Mouse (Mus musculus): Measurements from ENCODE around the gene Unc13d.
"Not testable (repeated sequence)": the region's sequence is repeated elsewhere in the genome, so short reads cannot be mapped to it uniquely, and the experiment has no call there.

The Unc13d gene

DNA sequence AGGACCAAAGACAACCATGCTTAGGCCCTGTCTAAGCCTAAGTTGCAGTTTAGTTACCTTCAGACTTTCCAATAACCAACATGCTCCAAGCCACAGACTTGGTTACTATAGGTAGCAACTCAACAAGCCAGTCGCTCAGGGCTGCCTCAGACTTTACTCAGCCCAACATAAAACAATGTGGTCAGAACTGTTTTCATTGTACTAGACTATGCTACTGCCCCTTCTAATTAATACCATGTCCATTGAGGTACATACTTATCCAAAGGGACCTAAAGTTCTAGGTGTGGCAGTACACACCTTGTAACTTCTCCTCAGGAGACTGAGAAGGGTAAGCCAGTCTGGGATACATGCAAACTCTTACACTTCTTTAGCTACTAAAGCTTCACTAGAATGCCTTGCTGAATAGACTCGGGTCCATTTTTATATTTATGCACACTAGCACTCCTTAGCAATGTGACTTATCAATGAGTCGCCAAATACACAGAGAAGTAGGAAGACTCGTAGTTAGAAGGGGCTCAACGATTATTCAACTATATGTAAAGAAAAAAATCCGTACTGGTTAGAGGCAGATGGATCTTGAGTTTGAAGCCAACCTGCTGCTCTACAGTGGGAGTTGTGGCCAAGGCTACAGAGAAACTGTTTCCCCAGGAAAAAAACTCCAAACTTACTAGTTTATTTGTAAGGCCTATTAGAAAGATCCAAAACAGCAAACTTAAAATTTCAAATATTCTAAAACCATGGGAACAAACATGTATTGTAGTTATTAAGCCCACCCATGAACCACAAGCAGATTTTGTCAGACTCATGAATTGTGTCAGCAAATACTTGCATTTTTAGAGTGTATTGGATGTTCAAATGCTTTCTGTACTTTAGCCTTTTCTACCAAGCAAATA, 56.2 kb downstream of the Unc13d start:
- DNase-seq (ENCODE audit: low spot score) = no peak

DNA sequence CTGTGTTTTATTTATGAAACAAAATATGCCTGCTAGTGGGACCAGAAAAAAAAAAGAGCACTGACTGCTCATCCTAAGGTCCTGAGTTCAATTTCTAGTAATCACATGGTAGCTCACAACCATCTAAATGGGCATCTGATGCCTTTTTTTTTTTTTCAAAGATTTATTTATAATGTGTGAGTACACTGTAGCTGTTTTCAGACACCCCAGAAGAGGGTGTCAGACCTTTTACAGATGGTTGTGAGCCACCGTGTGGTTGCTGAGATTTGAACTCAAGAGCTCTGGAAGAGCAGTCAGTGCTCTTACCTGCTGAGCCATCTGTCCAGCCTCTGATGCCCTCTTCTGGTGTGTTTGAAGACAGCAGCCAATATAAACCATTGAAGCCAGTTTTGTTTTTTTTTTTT, 57.2 kb downstream of the Unc13d start:
- DNase-seq (ENCODE audit: low spot score) = no peak

DNA sequence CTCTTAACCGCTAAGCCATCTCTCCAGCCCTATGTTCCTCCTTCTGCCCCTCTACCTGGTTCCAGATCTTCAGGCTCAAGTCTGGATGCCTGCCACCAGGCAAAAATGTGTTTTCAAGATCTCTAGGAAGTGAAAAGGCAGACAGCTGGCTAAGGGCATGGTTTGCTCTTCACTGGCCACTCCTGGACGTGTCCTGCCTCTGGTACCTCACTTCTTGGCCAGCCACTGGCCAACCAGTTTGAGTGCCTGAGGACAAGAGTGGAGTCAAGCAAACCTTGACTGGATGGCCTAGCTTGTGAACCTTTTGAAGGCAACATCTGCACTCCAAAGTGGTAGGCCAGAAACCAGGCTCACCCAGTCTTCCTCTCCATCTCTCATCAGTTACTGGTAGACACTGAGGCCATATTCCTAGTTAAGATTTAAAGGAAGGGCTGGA, 57.8 kb downstream of the Unc13d start:
- no peak for DNase-seq (ENCODE audit: low spot score)

DNA sequence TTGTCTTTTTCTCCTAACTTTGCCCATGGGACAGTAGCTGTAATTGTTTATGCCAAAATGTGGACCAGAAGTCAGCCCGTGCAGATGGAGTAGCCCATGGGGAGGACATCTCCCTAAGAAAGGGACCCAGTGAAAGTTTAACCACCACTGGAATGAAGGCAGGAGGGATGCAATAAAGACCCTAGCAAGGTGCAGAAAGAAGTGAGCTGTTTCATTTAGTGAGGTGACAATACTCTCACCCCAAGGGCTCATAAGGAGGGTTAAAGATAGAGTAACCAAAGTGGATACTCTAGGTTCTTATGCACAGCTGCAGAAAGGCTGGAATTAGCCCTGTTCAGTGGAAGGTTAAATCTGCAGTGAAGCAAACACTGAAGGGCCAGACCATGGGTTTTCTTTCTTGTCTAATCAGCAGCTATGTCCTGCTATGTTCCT, 58.4 kb downstream of the Unc13d start:
- DNase-seq (ENCODE audit: low spot score) = no peak

DNA sequence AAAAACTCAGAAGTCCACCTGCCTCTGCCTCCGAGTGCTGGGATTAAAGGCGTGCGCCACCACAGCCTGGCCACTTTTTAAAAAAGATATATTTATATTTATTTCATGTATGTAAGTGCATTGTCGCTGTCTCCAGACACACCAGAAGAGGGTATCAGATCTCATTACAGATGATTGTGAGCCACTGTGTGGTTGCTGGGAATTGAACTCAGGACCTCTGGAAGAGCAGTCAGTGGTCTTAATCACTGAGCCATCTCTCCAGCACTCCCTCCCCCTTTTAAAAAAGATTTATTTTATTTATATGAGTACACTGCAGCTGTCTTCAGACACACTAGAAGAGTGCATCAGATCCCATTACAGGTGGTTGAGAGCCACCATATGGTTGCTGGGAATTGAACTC, 58.9 kb downstream of the Unc13d start:
- not testable (repeated sequence) for DNase-seq (ENCODE audit: low spot score)

DNA sequence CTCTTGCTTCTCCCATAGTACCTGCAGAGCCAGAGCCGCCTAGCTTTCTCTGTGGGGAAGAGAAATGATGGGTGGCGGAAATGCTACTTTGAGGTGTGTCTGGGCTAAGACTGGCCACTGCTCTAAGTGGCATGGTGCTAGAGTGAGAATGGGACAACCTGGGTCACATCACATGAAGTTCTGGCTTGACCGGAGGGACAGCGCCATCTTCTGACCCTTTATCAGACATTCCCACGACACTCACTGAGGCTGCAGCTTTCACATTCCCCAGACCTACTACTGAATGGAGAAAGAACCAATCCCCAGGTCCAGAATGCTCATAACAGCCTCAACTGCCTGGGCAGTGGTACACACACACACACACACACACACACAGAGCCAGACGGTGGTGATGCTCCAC, 59.7 kb downstream of the Unc13d start:
- no peak for DNase-seq (ENCODE audit: low spot score)

DNA sequence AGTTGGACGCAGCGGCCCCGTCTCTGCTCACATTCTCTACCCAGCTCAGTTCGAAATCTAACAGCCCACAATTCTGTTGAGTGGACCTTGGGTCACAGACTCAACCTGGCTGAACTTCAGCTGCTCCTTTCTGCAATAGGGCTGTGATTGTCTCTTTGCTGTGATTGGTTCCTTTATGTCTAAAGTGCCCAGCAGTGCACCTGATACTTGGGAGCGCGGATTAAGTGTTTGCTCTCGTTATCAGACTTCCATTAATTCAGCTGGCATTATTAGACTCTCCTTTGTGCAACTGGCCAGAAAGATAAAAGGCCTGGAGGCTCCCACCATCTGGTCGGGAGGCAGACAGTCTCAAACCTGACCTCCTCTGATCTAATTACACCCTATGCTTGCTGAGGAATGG, 62.9 kb downstream of the Unc13d start:
- no peak for DNase-seq (ENCODE audit: low spot score)

DNA sequence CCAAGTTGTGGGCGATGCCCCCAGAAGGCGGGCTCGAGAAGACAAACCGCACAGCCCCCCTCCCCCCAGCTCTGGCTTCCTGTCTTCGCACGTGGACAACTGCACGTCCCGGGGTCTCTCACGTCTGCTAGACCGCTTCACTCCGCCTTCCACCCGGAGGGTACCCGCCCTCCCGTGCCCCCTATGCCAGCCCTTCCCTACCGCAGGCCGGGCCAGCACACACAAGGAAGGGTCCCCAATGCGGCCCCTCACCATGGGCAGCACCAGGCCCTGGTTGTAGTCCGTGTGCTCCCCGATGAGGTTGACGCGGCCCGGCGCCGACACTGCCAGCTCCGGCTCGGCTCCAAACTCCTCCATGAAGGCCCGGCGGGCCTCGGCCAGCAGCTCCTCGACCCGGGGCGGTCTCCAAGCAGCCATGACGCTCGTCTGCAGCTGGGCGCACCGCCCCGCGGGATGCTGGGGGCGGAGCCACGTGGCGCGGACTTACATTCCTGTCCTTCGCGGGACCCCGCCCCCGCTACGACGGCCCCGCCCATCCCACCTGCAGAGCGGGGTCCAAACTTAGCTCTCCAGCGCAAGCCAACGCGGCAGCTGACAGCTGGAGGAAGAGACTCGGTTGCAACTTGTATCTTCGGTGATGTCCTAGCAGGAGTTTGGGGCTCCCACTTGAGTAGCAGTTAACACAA, 65.4 kb downstream of the Unc13d start, which contains the start of gene Galk1:
TSS of gene Galk1 (minus strand) at position 458 of the 686 bp plus-strand sequence.
- DNase-seq (ENCODE audit: low spot score) = peak; percentile 81
